Mouse (Mus musculus) cortical plate, adult 2 months (tissue): ENCODE data around the gene Defb29.

ENCODE experiments used
- CTCF ChIP-seq: fragments of 200-500 bp; IDR thresholded peaks from 2 replicates; pipeline ENCODE4 v1.5.1; 2011; ENCODE audit warnings: mild to moderate bottlenecking, control low read depth, low read length; ENCODE audit not compliant: insufficient read depth; ENCODE audit errors: extremely low read depth
- POLR2A ChIP-seq: fragments of 200-500 bp; IDR thresholded peaks from 2 replicates; pipeline ENCODE4 v1.6.1; 2011; ENCODE audit warnings: mild to moderate bottlenecking, low read length, control low read depth; ENCODE audit not compliant: insufficient read depth; ENCODE audit errors: extremely low read depth

GRCm38 (mm10) chr2:152589021-152589420 lies 49.1 kb upstream of the Defb29 start:
- TF ChIP-seq CTCF (no peak), POLR2A (no peak)
